Mouse (Mus musculus): ENCODE data around the gene Galntl5.

DNA sequence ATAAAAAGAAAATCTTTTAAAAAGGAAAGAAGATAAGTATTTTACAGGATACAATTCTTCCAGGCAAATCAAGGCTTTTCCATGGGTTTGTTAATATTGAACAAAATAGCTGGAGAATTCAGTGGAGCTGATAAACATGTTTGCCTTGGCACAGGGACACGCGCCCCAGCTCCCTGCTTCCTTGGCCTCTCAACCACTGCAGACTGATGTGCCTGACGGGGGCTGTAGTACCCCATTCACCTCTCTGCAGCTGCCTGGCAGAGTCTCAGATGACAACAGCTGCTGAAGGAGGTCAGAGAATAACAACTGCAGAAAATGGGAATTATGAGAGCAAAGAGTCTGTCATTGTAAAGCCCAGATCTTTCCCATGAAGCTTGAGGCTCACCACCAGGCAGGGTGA, 27.3 kb upstream of the Galntl5 start:
- no peak for TF ChIP-seq EP300 (IDR thresholded peaks at IDR 0.05; ENCODE audit: low read length)
- TF ChIP-seq CTCF (conservative IDR thresholded peaks at IDR 0.05 in 1 of 2, IDR thresholded peaks at IDR 0.05 in 1 of 2; ENCODE audit: low read depth in 2 of 2, low read length in 2 of 2): no peak
- TF ChIP-seq RAD21 (IDR thresholded peaks at IDR 0.05; ENCODE audit: low read depth, low read length): no peak
- TF ChIP-seq POLR2A (IDR thresholded peaks at IDR 0.05; ENCODE audit: low read depth, low read length): no peak
- TF ChIP-seq USF2 (conservative IDR thresholded peaks at IDR 0.05; ENCODE audit: low read depth, low read length): no peak
- no peak for TF ChIP-seq CHD1 (IDR thresholded peaks at IDR 0.05; ENCODE audit: low read depth, low read length)
- no peak for TF ChIP-seq ZNF384 (IDR thresholded peaks at IDR 0.05; ENCODE audit: low read depth, low read length)
- TF ChIP-seq MAZ (IDR thresholded peaks at IDR 0.05; ENCODE audit: low read depth, low read length): no peak
- no peak for TF ChIP-seq MAX (IDR thresholded peaks at IDR 0.05; ENCODE audit: low read length)
- no peak for TF ChIP-seq KAT2A (IDR thresholded peaks at IDR 0.05; ENCODE audit: insufficient replicate concordance, low read length)
- no peak for TF ChIP-seq TCF12 (IDR thresholded peaks at IDR 0.05; ENCODE audit: low read depth, low read length)
- TF ChIP-seq USF1 (IDR thresholded peaks at IDR 0.05; ENCODE audit: low read depth, low read length): no peak
- TF ChIP-seq CHD2 (IDR thresholded peaks at IDR 0.05; ENCODE audit: low read length): no peak
